Mouse (Mus musculus): ENCODE results near the gene Igflr1.

DNA sequence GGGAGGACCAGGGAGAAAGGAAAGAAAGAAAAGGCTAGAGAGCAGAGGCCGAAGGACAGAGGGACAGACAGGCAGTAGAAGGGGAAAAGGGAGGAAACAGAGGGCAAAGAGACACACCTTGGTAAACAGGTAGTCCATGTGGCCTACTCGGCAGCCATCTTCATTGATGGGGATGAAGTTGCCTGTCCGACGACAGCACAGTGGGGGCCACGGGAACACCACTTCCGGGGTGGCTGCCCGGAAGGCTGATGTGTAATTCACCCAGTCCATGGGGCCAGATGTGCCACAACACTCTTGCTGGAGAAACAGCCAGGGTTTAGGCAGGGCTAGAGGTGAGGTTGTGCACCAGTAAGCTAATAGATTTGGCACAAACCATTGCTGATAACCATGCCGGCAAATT is 39.7 kb downstream of the Igflr1 start:
- no peak for TF ChIP-seq CTCF (IDR thresholded peaks at IDR 0.05; ENCODE audit: control insufficient read depth, insufficient read depth, insufficient read length)
- no peak for TF ChIP-seq USF1 (IDR thresholded peaks at IDR 0.05; ENCODE audit: low read depth)
- TF ChIP-seq MAX (IDR thresholded peaks at IDR 0.05): no peak
- TF ChIP-seq CEBPB (IDR thresholded peaks at IDR 0.05; ENCODE audit: low read depth): no peak
- TF ChIP-seq MYOG (IDR thresholded peaks at IDR 0.05; ENCODE audit: control insufficient read depth, extremely low read depth, insufficient read length): no peak
- TF ChIP-seq MYOD1 (IDR thresholded peaks at IDR 0.05; ENCODE audit: control insufficient read depth, insufficient read length, low read depth): no peak

Measured in C2C12 (cell line).